Mouse (Mus musculus) cerebellum, adult 9-11 months (tissue): ENCODE data around the gene Efna1.

Experiments used
- DNase-seq: peaks from one replicate; pipeline ENCODE4 v3.0.0; 2022

The Efna1 gene

DNA sequence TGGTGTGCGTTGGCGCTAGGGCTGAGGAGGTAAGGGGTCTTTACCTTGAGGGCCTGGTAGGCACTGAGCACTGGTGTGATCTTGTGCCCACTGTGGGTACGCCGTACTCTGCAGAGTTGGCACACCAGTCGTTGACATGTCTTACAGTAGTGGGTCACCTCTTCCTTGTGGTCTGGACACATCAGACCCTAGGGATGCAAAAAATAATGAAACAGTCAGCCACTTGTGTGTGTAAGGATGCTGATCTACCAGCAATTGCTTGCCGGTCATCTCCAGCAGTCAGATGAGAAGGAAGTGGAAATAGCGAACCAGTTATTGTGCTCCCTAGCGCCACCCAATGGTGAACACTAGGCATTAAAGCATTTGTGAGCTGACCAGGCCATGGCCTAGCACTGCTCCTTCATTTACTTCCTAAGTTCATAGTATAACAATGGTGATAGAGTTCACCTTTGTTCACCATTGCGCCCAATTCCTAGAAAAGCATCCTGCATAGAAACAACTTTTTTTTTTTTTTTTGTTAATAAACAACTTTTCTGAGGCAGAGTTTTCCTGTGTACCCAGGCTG is 38.5 kb downstream of the Efna1 start:
- peak; percentile 75 for DNase-seq

DNA sequence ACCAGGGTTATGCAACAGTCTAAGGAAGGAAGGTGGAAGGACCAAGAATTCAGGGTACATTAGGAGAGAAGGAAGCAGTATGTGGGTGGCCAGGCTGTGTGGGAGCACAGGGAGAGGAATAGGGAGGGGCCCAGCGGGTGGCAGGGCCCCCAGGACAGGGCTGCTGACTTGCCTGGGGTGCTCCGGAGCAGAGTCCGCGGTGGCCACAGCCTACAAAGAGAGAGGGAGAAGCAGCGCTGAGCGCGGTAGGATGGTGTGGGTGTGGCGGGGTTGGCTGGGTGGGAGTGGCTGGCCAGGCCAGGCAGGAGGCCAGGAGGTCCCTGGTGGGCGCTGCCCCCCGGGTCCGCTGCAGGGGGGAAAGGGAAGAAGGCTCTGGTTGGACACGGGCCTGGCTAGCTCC is 42.4 kb downstream of the Efna1 start:
- DNase-seq, result no peak

DNA sequence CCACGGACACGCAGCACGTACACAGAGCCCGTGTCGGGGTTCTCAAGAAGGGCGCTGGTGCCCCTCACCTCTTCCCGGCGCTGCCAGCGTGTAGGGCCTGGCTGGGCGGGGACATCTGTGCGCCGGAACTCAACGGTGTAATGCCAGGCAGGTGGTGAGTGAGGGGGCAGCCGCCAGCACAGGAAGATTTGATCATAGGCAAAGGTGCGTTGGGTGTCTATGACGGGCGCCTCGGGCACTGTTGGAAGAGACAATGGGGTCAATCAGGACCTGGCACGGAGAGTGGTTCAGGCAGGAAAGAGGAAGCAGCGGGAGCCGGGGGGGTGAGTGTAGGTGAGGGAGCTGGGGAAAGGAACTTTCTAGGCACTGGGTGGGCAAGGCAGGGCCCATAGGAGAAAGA is 43.3 kb downstream of the Efna1 start:
- DNase-seq, result no peak

DNA sequence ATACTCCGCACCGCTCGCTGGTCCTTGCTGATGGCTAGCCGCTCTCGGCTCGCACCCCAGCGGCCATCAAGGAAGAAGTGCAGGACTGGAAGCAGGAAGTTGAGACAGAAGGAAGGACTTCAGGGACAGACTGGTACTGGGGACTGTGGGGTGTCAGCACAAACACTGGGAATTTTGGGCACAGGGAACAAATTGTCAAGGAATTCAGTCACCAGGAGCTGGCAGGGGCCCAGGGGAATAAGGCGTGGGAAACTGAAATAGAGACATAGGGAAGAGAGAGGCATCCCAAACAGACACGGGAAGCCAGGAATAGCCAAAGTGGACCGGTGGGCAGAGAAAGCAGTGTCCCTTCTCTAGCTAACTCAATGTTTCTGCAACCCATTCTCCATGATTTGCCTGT is 44.4 kb downstream of the Efna1 start:
- DNase-seq, result no peak

DNA sequence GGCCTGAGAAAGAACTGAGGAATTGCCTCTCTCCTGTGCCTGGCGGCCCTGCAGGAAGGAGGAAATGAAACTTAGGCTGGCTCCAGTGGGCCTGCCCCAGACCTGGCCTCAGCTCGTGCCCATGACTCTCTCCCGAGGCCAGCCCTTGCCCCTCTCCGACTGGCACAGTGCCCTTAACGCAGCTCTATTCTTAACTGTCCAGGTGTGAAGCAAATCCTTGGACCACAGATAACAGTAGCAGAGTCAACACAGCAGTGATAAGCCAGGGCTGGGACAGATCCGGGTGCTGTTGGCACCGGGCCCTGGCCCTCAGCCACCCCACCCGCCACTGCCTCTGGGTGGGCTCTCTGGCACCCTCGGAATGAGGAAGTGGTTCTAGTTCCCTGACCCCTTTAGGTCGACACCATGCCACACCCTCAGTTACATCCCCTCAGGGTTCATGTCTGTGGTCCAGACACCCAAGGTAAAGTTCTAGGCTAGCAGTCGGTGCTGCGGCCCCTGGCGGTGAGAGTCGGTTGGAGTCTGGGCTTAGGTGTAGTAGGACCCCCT is 47.3 kb downstream of the Efna1 start:
- peak; percentile 31 for DNase-seq

DNA sequence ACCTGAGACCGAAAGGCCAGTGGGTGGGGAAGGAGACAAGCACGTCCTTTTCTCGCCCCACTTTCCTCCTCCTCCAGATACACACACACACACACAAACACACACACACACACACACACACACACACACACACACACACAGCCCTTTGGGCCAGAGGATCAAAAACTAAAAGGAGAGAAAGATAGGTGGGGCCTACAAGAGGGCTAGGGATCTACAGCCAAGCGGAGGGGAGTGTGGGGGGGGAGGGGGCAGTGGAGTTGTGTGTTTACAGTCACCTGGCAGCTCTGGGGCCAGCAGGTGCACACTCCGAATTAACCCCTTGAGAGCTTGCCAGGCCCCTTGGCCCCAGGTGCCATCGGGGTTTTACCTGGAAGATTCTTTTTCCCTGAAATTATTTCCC is 48.3 kb downstream of the Efna1 start:
- no peak for DNase-seq

DNA sequence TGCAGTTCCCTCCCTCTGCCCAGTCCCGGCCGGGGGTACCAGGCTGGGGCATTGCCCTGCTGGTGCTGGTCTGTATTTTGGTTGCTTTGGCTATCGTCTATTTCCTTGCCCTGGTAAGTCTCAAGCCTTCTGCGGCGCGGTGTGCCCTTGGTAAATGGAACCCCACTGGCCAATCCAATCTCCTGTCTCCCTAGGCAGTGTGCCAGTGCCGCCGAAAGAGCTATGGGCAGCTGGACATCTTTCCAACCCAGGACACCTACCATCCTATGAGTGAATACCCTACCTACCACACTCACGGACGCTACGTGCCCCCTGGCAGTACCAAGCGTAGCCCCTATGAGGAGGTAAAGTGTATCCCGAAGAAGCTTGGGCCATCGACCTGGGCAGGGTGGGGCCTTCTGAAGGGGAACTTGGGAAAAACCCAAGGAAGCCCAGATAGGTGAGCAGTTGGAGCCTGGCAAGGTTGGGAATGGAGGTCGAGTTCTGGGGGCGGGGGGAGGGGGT is 49.1 kb downstream of the Efna1 start:
- no peak for DNase-seq

DNA sequence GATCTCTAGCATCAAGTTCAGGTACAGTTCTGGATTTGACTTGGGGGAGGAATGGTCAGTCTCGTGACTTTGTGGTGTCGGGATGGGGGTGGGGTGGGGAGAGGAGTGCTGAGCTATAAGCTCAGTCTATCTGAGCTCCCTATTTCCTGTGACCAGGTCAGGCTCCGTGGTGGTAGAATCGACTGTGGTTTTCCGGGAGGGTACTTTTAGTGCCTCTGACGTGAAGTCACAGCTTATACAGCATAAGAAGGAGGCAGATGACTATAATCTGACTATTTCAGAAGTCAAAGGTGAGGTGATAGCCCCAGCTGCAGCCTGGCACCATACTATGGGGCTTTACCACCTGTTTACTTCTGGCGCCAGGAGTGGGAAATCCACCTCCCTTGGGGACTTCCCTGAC is 49.6 kb downstream of the Efna1 start:
- no peak for DNase-seq

DNA sequence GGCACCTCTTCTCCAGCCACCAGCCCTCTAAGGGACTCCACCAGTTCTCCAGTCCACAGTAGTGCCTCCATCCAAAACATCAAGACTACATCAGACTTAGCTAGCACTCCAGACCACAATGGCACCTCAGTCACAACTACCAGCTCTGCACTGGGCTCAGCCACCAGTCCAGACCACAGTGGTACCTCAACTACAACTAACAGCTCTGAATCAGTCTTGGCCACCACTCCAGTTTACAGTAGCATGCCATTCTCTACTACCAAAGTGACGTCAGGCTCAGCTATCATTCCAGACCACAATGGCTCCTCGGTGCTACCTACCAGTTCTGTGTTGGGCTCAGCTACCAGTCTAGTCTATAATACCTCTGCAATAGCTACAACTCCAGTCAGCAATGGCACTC is 50.4 kb downstream of the Efna1 start:
- DNase-seq, result no peak

DNA sequence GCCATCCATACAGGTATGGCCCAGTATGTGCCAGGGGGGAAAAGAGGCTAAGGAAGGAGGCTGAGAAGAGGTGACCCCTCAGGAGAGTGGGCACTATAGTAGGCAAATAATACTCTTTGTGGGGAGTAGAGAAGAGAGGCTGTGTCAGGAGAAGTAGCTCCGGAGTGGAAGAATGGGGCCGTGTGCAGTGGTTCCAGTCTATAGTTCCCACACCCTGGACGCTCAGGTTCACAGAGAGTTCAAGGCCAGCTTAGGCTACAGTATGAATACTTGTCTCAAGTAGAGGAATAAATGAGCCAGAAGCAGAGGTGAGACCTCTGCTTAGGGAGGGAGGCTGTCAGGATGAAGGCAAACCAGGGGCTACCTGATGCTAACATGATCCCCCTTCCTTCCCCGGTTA is 51.7 kb downstream of the Efna1 start:
- DNase-seq, result no peak

DNA sequence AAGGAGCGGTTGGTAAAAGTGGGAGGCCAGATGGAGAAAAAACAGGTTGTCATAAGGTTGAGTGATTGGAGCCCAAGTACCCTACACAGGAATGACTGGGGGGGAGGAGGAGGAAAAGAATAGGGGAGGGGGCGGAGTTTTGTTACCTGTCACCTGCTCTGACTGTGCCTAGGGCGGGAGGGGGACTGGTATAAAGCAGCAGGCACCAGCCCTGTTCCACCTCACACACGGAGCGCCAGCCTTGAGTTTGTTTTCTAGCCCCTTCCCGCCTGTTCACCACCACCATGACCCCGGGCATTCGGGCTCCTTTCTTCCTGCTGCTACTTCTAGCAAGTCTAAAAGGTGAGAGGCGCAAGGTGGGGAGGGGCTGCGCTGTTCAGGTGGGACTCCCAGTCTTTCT is 52.1 kb downstream of the Efna1 start, which contains the start of gene Muc1:
Gene Muc1 (plus strand): TSS at position 222 of the 400 bp plus-strand sequence.
- no peak for DNase-seq

DNA sequence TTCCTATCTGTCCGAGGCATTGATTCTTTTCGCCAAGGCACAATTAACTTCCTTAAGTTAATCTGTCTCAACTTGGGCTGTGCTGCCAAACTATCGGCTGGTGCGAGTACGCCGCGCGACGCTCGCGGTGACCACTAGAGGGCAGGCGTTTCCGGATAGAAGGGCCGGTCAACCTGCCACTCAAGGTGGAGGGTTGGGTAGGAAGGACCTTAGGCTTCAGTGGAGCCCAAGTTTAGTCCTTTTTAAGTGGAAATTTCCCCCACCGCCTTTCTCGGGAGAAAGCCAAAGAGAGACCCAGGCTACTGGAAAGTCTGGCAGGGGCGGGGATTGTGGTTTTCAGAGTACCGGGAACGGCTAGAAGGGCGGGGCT is 52.8 kb downstream of the Efna1 start:
- DNase-seq, result peak; percentile 83

DNA sequence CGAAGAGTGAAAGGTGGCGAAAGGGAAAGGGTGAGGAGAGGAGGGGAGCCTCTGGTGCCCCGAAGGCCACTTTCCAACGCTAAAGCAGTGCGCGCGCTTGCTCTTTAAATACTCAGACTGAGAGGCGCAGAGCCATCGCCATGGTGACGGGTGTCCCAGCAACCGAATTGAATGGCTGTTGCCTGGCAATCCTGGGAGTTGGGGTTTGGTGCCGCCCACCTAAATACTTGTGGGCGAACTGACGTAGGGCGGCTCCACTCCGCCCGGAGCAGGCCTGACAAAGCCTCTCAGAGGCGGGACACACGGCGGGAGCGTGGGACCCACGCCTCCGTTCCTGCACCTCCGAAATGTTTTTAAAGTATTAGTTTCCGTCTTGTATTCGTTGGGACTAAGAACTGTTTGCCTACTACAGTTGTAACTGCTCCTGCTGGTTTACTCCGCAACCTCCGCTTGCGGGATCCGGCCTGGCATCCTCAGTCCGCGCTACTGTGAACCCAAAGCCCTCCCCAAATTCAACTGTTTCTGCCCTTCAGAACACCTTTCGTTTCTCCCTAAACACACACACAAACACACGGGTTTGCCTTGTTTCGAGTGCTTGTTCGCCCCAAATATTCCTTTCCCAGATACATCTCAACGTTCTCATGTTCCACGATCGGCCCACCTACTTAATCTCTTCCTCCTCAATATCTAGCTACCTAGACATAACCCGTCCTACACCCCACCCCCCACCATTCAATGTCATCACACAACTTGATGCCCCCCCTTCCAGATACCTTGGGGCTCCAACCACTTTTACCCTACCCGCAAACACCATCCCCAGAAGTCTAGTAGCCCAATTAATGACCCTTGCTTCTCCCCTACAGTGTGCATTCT is 53.4 kb downstream of the Efna1 start:
- DNase-seq, result peak; percentile 63

DNA sequence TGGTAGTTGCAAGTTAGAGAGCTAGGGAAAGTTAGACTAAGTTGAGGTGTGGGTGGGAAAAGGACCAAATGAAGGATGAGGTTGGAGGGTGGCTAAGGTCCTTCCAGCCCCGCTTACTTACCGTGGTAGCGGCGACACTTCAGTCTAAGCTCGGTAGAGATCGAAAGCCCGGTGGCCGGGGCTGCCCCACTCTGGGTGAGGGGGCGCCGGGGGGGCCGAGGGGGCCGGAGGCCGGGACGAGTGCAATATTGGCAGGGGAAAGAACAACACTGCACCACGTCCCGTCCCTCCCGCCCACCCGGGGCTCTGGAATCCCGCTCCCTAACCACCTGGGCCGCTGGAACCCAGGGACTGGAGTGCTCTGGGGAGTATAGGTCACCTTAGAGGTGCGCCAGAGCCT is 54.0 kb downstream of the Efna1 start, which contains the start of gene Mtx1:
Gene Mtx1 (minus strand): TSS at position 189 of the 400 bp plus-strand sequence.
- no peak for DNase-seq

DNA sequence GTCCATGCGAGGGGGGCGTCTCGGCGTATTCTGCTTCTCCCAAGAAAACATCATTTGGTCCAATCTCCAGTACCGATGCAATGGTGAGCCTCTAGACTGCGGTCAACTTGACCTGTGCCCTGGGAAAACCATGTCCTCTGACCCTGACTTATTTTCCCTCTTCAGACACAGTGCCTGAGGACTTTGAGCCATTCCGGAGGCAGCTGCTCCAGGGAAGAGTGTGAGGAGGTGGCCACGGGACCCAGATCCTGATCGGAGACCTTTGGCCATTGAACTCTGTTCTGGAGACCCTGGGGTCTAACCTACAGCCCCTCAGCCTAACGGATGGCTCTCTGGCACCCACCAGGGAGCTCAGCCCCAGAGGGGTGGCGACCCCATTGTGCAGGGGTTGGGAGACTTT is 54.6 kb downstream of the Efna1 start:
- DNase-seq, result no peak

DNA sequence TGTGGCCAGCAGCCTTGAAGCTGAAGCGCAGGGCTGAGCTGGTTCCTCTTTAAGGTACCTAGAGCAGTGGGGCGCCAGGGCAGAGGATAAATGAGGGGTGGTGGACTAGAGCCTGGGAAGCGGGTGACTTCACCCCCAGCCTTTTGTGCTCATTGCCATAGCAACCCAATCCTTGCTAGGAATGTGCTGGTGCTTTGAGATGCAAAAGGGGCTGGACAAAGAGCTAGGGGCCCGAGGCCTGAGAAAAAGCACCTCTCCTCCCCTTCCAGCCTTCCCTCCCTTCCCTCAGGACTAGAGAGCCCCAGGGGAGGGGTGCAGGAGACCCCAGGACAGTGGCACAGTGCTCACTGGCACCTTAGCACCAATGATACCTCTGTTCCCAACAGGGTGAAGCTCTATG is 55.0 kb downstream of the Efna1 start:
- DNase-seq, result no peak

DNA sequence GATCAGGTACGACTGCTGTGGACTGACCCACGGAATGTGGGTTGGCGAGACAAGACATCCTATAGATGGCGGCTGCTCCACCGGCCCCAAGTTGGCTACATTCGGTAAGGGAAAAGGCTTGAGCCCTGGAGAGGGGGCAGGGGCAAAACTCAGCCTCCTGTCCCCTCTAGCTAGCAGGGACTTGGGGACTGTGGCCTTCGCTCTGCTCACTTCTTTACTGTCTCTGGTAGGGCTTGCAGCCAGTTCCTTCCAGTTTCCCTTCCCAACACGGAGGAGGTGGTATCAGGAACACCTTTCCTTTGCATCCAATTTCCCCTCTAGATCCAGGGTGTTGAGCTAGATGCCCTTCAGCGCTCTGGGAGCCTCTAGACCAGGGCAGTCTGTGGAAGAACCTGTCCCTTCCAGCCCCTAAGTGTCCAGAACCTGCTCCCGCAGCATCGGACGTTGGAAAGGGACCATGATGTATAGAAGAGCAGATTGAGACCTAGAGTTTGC is 55.6 kb downstream of the Efna1 start:
- DNase-seq, result no peak

DNA sequence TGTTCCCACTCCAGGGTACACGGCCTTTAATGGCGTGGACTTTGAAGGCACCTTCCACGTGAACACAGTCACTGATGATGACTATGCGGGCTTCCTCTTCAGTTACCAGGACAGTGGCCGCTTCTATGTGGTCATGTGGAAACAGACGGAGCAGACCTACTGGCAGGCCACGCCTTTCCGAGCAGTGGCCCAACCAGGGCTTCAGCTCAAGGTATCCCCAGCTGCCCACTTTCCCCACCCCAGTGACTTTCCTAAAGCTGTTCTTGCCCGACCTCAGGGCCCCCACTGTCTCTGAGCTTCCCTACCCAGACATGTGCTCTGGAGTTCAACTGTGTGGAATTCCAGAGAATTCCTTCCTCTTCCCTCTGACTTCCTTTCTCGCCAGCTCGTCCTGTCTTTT is 56.1 kb downstream of the Efna1 start:
- no peak for DNase-seq
